Mouse (Mus musculus) C2C12 (cell line): Measurements from ENCODE around the gene Rnf141. TPM values are rescaled to one million over a fixed set of nuclear protein-coding genes. Genes with fewer than 3 reads are reported as not detected.

Source experiments
- H3K27me3 ChIP-seq: one replicate; pipeline ENCODE4 v1.6.1; 2011; ENCODE audit not compliant: control insufficient read depth, insufficient read depth, insufficient read length
- H3K36me3 ChIP-seq: one replicate; pipeline ENCODE4 v1.6.1; 2011; ENCODE audit not compliant: control insufficient read depth, insufficient read depth
- H3K4me3 ChIP-seq: one replicate; pipeline ENCODE4 v1.5.1; 2011; ENCODE audit warnings: mild to moderate bottlenecking, control low read depth; ENCODE audit not compliant: poor library complexity, insufficient read depth, severe bottlenecking
- H3K79me2 ChIP-seq: one replicate; pipeline ENCODE4 v1.6.1; 2011; ENCODE audit not compliant: control insufficient read depth, insufficient read depth
- H3K79me3 ChIP-seq: one replicate; pipeline ENCODE4 v1.6.1; 2011; ENCODE audit warnings: low read depth, control low read depth
- H3ac ChIP-seq: one replicate; pipeline ENCODE3; 2011; ENCODE audit warnings: low read depth; ENCODE audit not compliant: control insufficient read depth, insufficient read length
- CEBPB ChIP-seq: IDR thresholded peaks from one replicate; pipeline ENCODE4 v1.6.1; 2011; ENCODE audit warnings: low read depth, mild to moderate bottlenecking, control low read depth, moderate library complexity
- CTCF ChIP-seq: IDR thresholded peaks from one replicate; pipeline ENCODE4 v1.5.1; 2011; ENCODE audit not compliant: control insufficient read depth, insufficient read depth, insufficient read length
- FOSL1 ChIP-seq: IDR thresholded peaks from one replicate; pipeline ENCODE4 v1.8.0; 2011; ENCODE audit warnings: mild to moderate bottlenecking, low read length; ENCODE audit not compliant: poor library complexity, insufficient read depth, severe bottlenecking
- MAX ChIP-seq: IDR thresholded peaks from one replicate; pipeline ENCODE4 v1.6.1; 2011; ENCODE audit warnings: mild to moderate bottlenecking, control low read depth
- MYOD1 ChIP-seq: IDR thresholded peaks from one replicate; pipeline ENCODE4 v1.6.1; 2011; ENCODE audit warnings: low read depth; ENCODE audit not compliant: control insufficient read depth, insufficient read length
- MYOG ChIP-seq: IDR thresholded peaks from one replicate; pipeline ENCODE4 v1.6.1; 2011; ENCODE audit not compliant: control insufficient read depth, insufficient read length; ENCODE audit errors: extremely low read depth
- USF1 ChIP-seq: IDR thresholded peaks from one replicate; pipeline ENCODE4 v1.6.1; 2011; ENCODE audit warnings: low read depth, mild to moderate bottlenecking, control low read depth, moderate library complexity
- polyA plus RNA-seq: library from polyadenylated mRNA; unstranded; fragments of >200 nt; fragmentation: generic; extraction: Trizol; gene quantifications from one replicate; pipeline ENCODE4 v1.2.1, GENCODE M21; 2012; ENCODE audit warnings: missing spikeins

The Rnf141 gene
- polyA plus RNA-seq, 1 experiment = 9.7 TPM

- H3K79me2 ChIP-seq = no peaks in the 10 kb centered on the region
- H3K79me3 ChIP-seq = no peaks in the 10 kb centered on the region
- no peaks in the 10 kb centered on the region for H3K27me3 ChIP-seq
- no peak overlapping the region for H3ac ChIP-seq
- no peak overlapping the region for H3K4me3 ChIP-seq
- no peaks in the 10 kb centered on the region for H3K36me3 ChIP-seq
- no peak for TF ChIP-seq MYOG
- no peak for TF ChIP-seq MYOD1
- no peak for TF ChIP-seq MAX
- TF ChIP-seq CEBPB = no peak
- TF ChIP-seq USF1 = no peak
- no peak for TF ChIP-seq FOSL1
- TF ChIP-seq CTCF = no peak
Measured at GRCm38 (mm10) chr7:110868807-110869206, 24.6 kb upstream of the Rnf141 start.

DNA sequence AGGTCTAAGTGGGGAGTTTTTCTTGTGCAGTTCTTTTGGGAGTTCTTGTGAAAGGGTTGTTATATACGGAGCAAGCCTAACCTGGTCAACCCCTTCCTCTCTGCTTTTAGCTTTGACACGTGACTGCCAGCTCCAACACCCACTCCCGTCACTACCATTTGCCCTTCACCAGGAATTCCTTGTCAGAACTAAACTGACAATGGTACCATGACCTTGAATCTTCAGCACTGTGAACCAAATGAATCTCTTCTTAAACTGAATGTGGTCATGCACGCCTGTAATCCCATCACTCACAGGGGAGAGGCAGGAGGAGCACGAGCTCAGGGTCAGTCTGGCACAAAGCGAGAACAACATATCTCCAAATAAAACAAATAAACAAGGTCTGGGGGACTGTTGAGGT, 22.9 kb upstream of the Rnf141 start:
- no peak for TF ChIP-seq USF1
- no peak for TF ChIP-seq MYOD1
- no peak for TF ChIP-seq FOSL1
- TF ChIP-seq MAX = no peak
- no peak for TF ChIP-seq CTCF
- TF ChIP-seq CEBPB = no peak
- TF ChIP-seq MYOG = no peak
- no peaks in the 10 kb centered on the region for H3K79me3 ChIP-seq
- H3K36me3 ChIP-seq = no peaks in the 10 kb centered on the region
- no peak overlapping the region for H3K4me3 ChIP-seq
- H3ac ChIP-seq = no peak overlapping the region
- H3K27me3 ChIP-seq = no peaks in the 10 kb centered on the region
- no peaks in the 10 kb centered on the region for H3K79me2 ChIP-seq

GRCm38 (mm10) chr7:110866021-110866420, 21.8 kb upstream of the Rnf141 start:
- H3K36me3 ChIP-seq = no peaks in the 10 kb centered on the region
- no peaks in the 10 kb centered on the region for H3K79me3 ChIP-seq
- H3K4me3 ChIP-seq = no peak overlapping the region
- TF ChIP-seq CEBPB (no peak), MYOG (no peak), MYOD1 (no peak), CTCF (no peak), MAX (no peak), FOSL1 (no peak), USF1 (no peak)
- H3ac ChIP-seq = no peak overlapping the region
- H3K27me3 ChIP-seq = no peaks in the 10 kb centered on the region
- H3K79me2 ChIP-seq = no peaks in the 10 kb centered on the region

DNA sequence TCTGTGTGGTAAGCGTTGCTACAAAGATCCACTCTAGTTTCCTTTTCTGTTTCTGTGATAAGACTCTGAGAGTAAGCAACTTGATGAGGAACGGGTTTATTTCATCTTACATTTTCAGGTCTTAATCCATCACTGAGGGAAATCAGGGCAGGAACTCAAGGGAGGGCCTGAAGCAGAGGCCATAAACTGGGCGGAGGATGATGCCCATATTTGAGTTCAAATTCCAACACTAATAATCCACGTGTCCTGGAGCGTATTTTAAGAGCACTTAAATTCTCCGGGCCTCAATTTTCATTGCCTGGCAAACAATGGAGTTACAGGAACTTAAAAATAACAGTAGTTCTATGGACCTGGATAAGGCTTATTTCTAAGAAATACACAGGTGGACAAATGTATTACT, 21.3 kb upstream of the Rnf141 start:
- Histone ChIP-seq H3K79me3 (no peaks in the 10 kb centered on the region), H3K27me3 (no peaks in the 10 kb centered on the region), H3ac (no peak overlapping the region), H3K79me2 (no peaks in the 10 kb centered on the region), H3K36me3 (no peaks in the 10 kb centered on the region), H3K4me3 (no peak overlapping the region)
- TF ChIP-seq MYOG (no peak), CTCF (no peak), CEBPB (no peak), FOSL1 (no peak), MYOD1 (no peak), MAX (no peak), USF1 (no peak)

DNA sequence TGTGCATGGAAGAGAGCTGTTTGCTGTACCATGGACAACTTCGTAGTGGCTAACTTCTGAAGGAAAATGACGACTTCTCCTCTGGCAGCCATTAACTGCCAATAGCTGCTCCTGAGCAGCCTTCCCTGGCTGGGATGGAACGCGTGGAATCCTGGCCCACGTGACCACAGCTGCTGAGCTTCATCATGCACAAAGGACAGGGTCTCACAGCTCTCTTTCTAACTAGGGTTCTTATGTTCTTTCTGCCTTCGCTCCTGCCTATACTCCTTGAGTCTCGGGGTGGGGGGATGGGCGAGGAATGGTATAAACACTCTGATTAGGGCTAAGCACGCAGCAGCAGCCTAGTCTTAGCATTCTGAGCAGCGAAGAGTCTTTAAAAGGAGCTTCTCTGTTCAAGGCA, 20.8 kb upstream of the Rnf141 start:
- TF ChIP-seq USF1 = peak; percentile 81
- TF ChIP-seq CTCF = no peak
- Histone ChIP-seq H3K79me3 (no peaks in the 10 kb centered on the region), H3K4me3 (no peak overlapping the region), H3K79me2 (no peaks in the 10 kb centered on the region), H3K36me3 (no peaks in the 10 kb centered on the region), H3K27me3 (no peaks in the 10 kb centered on the region), H3ac (no peak overlapping the region)

DNA sequence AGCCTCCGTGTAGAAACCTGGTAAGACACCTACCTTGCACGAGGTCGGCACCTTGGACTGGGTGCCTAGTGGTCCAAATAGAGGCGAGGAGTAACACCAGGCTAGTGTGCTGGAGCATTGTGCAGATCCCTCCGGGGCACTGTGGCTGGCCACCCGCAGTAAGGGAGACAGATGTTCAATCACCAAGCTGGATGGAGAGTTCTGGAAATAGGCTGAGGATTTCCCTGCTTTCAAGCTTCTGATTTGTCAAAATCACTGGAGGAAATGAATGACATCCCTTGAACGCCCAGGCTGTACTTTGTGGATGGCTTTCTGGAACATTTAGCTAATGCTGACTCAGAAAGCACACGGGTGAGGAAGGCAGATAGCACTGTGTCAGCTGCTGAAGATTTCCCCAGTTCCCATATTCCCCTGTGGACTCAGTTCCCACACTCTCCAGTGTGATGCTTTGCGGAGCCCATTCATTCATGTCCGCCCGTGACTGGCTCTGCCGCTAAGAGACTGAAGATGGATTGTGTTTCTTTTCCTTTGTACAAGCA, 18.6 kb upstream of the Rnf141 start, which contains the start of gene Lyve1:
TSS of gene Lyve1 (minus strand) at position 489 of the 539 bp plus-strand sequence.
- no peaks in the 10 kb centered on the region for H3K79me2 ChIP-seq
- H3K4me3 ChIP-seq = no peak within 1 kb of the TSS
- no peak within 1 kb of the TSS for H3ac ChIP-seq
- TF ChIP-seq FOSL1 (no peak), CTCF (no peak), MAX (no peak), CEBPB (no peak), MYOD1 (no peak), MYOG (no peak), USF1 (no peak)
- H3K36me3 ChIP-seq = no peaks in the 10 kb centered on the region
- no peaks in the 10 kb centered on the region for H3K79me3 ChIP-seq
- H3K27me3 ChIP-seq = no peaks in the 10 kb centered on the region
